Mouse (Mus musculus) embryonic facial prominence, embryonic 13.5 days (tissue): ENCODE data around the gene Dtnbp1. TPM values are rescaled to one million over a fixed set of nuclear protein-coding genes. Genes with fewer than 3 reads are reported as not detected.

Source experiments
- ATAC-seq: fragments of 200-750 bp; cut with Nextera tagmentation; 2 replicates; pipeline ENCODE4 v1.8.0; 2017; ENCODE audit warnings: low read depth; ENCODE audit not compliant: insufficient number of reproducible peaks, insufficient read depth, low FRiP score, low TSS enrichment
- H3K27ac ChIP-seq: fragments of 300-500 bp; sonication (generic); 2 replicates; pipeline ENCODE4 v1.5.1; 2015; ENCODE audit warnings: moderate library complexity, mild to moderate bottlenecking, inconsistent platforms
- H3K27me3 ChIP-seq: fragments of 300-500 bp; sonication (generic); 2 replicates; pipeline ENCODE4 v1.6.1; 2015; ENCODE audit warnings: mild to moderate bottlenecking, inconsistent platforms
- H3K36me3 ChIP-seq: fragments of 300-500 bp; sonication (generic); 2 replicates; pipeline ENCODE4 v1.6.1; 2015; ENCODE audit warnings: mild to moderate bottlenecking, inconsistent platforms
- H3K4me1 ChIP-seq: fragments of 300-500 bp; sonication (generic); 2 replicates; pipeline ENCODE4 v1.6.1; 2015; ENCODE audit warnings: inconsistent platforms
- H3K4me2 ChIP-seq: fragments of 300-500 bp; sonication (generic); 2 replicates; pipeline ENCODE4 v1.6.1; 2015; ENCODE audit warnings: moderate library complexity, mild to moderate bottlenecking, inconsistent platforms
- H3K4me3 ChIP-seq: fragments of 300-500 bp; sonication (generic); 2 replicates; pipeline ENCODE4 v1.5.1; 2015; ENCODE audit warnings: mild to moderate bottlenecking, inconsistent platforms
- H3K9ac ChIP-seq: fragments of 300-500 bp; sonication (generic); 2 replicates; pipeline ENCODE4 v1.6.1; 2015; ENCODE audit warnings: mild to moderate bottlenecking, inconsistent platforms
- H3K9me3 ChIP-seq: fragments of 300-500 bp; sonication (generic); 2 replicates; pipeline ENCODE4 v1.6.1; 2016; ENCODE audit warnings: inconsistent platforms
- WGBS: fragments of 180-500 bp; shearing (Covaris S2); methylation state at CpG from one replicate; pipeline ENCODE4 v1.1.7; 2015; ENCODE audit warnings: mixed read lengths; 5-methylcytosine and 5-hydroxymethylcytosine counted together
- polyA plus RNA-seq: library from polyadenylated mRNA; unstranded; fragments of >200 nt; fragmentation: Nextera tagmentation; extraction: Ambion mirVana; gene quantifications from 2 replicates; pipeline ENCODE4 v1.2.1, GENCODE M21; 2015

Gene Dtnbp1
- polyA plus RNA-seq, 1 experiment from 2014 or later = 77.9 TPM

GRCm38 (mm10) chr13:44891813-44892730, 109.9 kb downstream of the Dtnbp1 start:
- no peak for ATAC-seq
- Histone ChIP-seq H3K27me3 (no peaks in the 10 kb centered on the region), H3K9me3 (no peaks in the 10 kb centered on the region), H3K27ac (no peak overlapping the region), H3K4me1 (peaks cover 9% of the 10 kb centered on the region; the same call in 1 of the 2 replicates), H3K4me2 (no peak overlapping the region), H3K9ac (no peak overlapping the region), H3K4me3 (no peak overlapping the region), H3K36me3 (peaks cover 23% of the 10 kb centered on the region)
- 81% methylated on average over 5 of the region's 5 CpGs for WGBS

GRCm38 (mm10) chr13:44890612-44891011, 111.3 kb downstream of the Dtnbp1 start:
- Histone ChIP-seq H3K4me1 (peaks cover 9% of the 10 kb centered on the region; the same call in 1 of the 2 replicates), H3K9me3 (no peaks in the 10 kb centered on the region), H3K27me3 (no peaks in the 10 kb centered on the region), H3K36me3 (peaks cover 14% of the 10 kb centered on the region; the same call in 1 of the 2 replicates), H3K9ac (no peak overlapping the region), H3K4me3 (no peak overlapping the region), H3K4me2 (no peak overlapping the region), H3K27ac (no peak overlapping the region)
- no peak for ATAC-seq
- 69% methylated on average over 2 of the region's 2 CpGs for WGBS

GRCm38 (mm10) chr13:44886221-44886620, 115.7 kb downstream of the Dtnbp1 start:
- 91% methylated on average over 2 of the region's 2 CpGs for WGBS
- Histone ChIP-seq H3K9me3 (no peaks in the 10 kb centered on the region), H3K4me3 (no peak overlapping the region), H3K9ac (no peak overlapping the region), H3K36me3 (peaks cover 14% of the 10 kb centered on the region; the same call in 1 of the 2 replicates), H3K27ac (no peak overlapping the region), H3K27me3 (no peaks in the 10 kb centered on the region), H3K4me2 (no peak overlapping the region), H3K4me1 (peaks cover 4% of the 10 kb centered on the region; the same call in 1 of the 2 replicates)
- ATAC-seq = no peak

- peaks cover 23% of the 10 kb centered on the region for H3K4me1 ChIP-seq
- no peak overlapping the region for H3K9ac ChIP-seq
- no peaks in the 10 kb centered on the region for H3K27me3 ChIP-seq
- H3K36me3 ChIP-seq = peaks cover 8% of the 10 kb centered on the region; the same call in 1 of the 2 replicates
- no peaks in the 10 kb centered on the region for H3K9me3 ChIP-seq
- no peak overlapping the region for H3K4me2 ChIP-seq
- ATAC-seq = no peak
- 45% methylated on average over 4 of the region's 4 CpGs for WGBS
- H3K4me3 ChIP-seq = no peak overlapping the region
- H3K27ac ChIP-seq = peak overlapping the region; percentile 24; the same call in 1 of the 2 replicates
These were observed 120.9 kb downstream of the Dtnbp1 start for GRCm38 (mm10) chr13:44881001-44881400.

GRCm38 (mm10) chr13:44876799-44877198, 125.1 kb downstream of the Dtnbp1 start:
- WGBS = 73% methylated on average over 2 of the region's 2 CpGs
- Histone ChIP-seq H3K4me2 (no peak overlapping the region), H3K4me3 (no peak overlapping the region), H3K9ac (no peak overlapping the region), H3K27me3 (no peaks in the 10 kb centered on the region), H3K27ac (no peak overlapping the region), H3K36me3 (peaks cover 13% of the 10 kb centered on the region; the same call in 1 of the 2 replicates), H3K9me3 (no peaks in the 10 kb centered on the region), H3K4me1 (peaks cover 26% of the 10 kb centered on the region)
- ATAC-seq = no peak

Other genes with a start within 250 kb of the Dtnbp1 start
- gene Gm9817, start 76.5 kb upstream of the Dtnbp1 start, polyA plus RNA-seq = not detected in 2 replicates